Mouse (Mus musculus) hindbrain, embryonic 16.5 days (tissue): Measurements from ENCODE around the gene Tgds. TPM values are rescaled to one million over a fixed set of nuclear protein-coding genes. Genes with fewer than 3 reads are reported as not detected.

Experiments
- ATAC-seq: fragments of 200-750 bp; cut with Nextera tagmentation; 2 replicates; pipeline ENCODE4 v1.8.0; 2017; ENCODE audit warnings: moderate TSS enrichment, moderate library complexity
- H3K27ac ChIP-seq: fragments of 300-500 bp; sonication (generic); 2 replicates; pipeline ENCODE4 v1.5.1; 2014; ENCODE audit warnings: low read depth, mild to moderate bottlenecking, control low read depth, low read length, moderate library complexity
- H3K27me3 ChIP-seq: fragments of 300-500 bp; sonication (generic); replicated peaks from 2 replicates; pipeline ENCODE4 v1.6.1; 2014; ENCODE audit warnings: low read length; ENCODE audit not compliant: control insufficient read depth, insufficient read depth
- H3K36me3 ChIP-seq: fragments of 300-500 bp; sonication (generic); 2 replicates; pipeline ENCODE4 v1.6.1; 2014; ENCODE audit warnings: mild to moderate bottlenecking, low read length, moderate library complexity, mixed read lengths; ENCODE audit not compliant: control insufficient read depth, insufficient read depth
- H3K4me1 ChIP-seq: fragments of 300-500 bp; sonication (generic); 2 replicates; pipeline ENCODE4 v1.6.1; 2014; ENCODE audit warnings: low read depth, low read length; ENCODE audit not compliant: control insufficient read depth, insufficient read depth
- H3K4me2 ChIP-seq: fragments of 300-500 bp; sonication (generic); 2 replicates; pipeline ENCODE4 v1.6.1; 2014; ENCODE audit warnings: mild to moderate bottlenecking, low read length, control low read depth, moderate library complexity
- H3K4me3 ChIP-seq: fragments of 300-500 bp; sonication (generic); 2 replicates; pipeline ENCODE4 v1.5.1; 2014; ENCODE audit warnings: mild to moderate bottlenecking, low read length, control low read depth, moderate library complexity
- H3K9ac ChIP-seq: fragments of 300-500 bp; sonication (generic); 2 replicates; pipeline ENCODE4 v1.6.1; 2014; ENCODE audit warnings: low read depth, mild to moderate bottlenecking, control low read depth, low read length, moderate library complexity
- H3K9me3 ChIP-seq: fragments of 300-500 bp; sonication (generic); 2 replicates; pipeline ENCODE4 v1.6.1; 2014; ENCODE audit warnings: mild to moderate bottlenecking, low read length, moderate library complexity; ENCODE audit not compliant: control insufficient read depth
- whole genome bisulfite sequencing: fragments of 180-500 bp; shearing (Covaris S2); extraction: QIAGEN DNeasy Blood & Tissue Kit; methylation state at CpG from one replicate; pipeline ENCODE4 v1.1.7; 2014; 5-methylcytosine and 5-hydroxymethylcytosine counted together
- polyA plus RNA-seq: library from polyadenylated mRNA; unstranded; fragments of >200 nt; fragmentation: Nextera tagmentation; extraction: Ambion mirVana; gene quantifications from 2 replicates; pipeline ENCODE4 v1.2.1, GENCODE M21; 2015

Tgds gene
- polyA plus RNA-seq, 1 experiment from 2014 or later, result 15.3 TPM

- H3K4me3 ChIP-seq, result no peak overlapping the region
- H3K4me2 ChIP-seq, result no peak overlapping the region
- no peak overlapping the region for H3K27ac ChIP-seq
- H3K36me3 ChIP-seq, result peaks cover 6% of the 10 kb centered on the region; the same call in 1 of the 2 replicates
- no peaks in the 10 kb centered on the region for H3K4me1 ChIP-seq
- no peaks in the 10 kb centered on the region for H3K27me3 ChIP-seq
- ATAC-seq, result no peak
- WGBS, result 96% methylated on average over 13 of the region's 13 CpGs
- no peak overlapping the region for H3K9ac ChIP-seq
- no peaks in the 10 kb centered on the region for H3K9me3 ChIP-seq
These were observed 15.5 kb upstream of the Tgds start for GRCm38 (mm10) chr14:118148046-118148445.

GRCm38 (mm10) chr14:118142283-118142682 is 9.7 kb upstream of the Tgds start:
- no peak overlapping the region for H3K4me2 ChIP-seq
- H3K4me3 ChIP-seq, result no peak overlapping the region
- H3K27me3 ChIP-seq, result no peaks in the 10 kb centered on the region
- no peak for ATAC-seq
- H3K9me3 ChIP-seq, result no peaks in the 10 kb centered on the region
- WGBS, result 94% methylated on average over 5 of the region's 5 CpGs
- H3K27ac ChIP-seq, result no peak overlapping the region
- peaks cover 14% of the 10 kb centered on the region for H3K36me3 ChIP-seq
- no peak overlapping the region for H3K9ac ChIP-seq
- peaks cover 8% of the 10 kb centered on the region for H3K4me1 ChIP-seq

GRCm38 (mm10) chr14:118137487-118137886 is 4.9 kb upstream of the Tgds start:
- Histone ChIP-seq H3K36me3 (peaks cover 14% of the 10 kb centered on the region), H3K9ac (peak overlapping the region; percentile 83), H3K4me3 (peak overlapping the region; percentile 69), H3K4me1 (peaks cover 15% of the 10 kb centered on the region), H3K9me3 (no peaks in the 10 kb centered on the region), H3K27me3 (no peaks in the 10 kb centered on the region), H3K4me2 (peak overlapping the region; percentile 93), H3K27ac (peak overlapping the region; percentile 68)
- under 1% methylated on average over 13 of the region's 13 CpGs for WGBS
- ATAC-seq, result peak; percentile 13

- H3K27me3 ChIP-seq, result no peaks in the 10 kb centered on the region
- ATAC-seq, result peak; percentile 97
These were observed 4.3 kb upstream of the Tgds start, which contains the start of gene Gpr180 for GRCm38 (mm10) chr14:118136744-118137452. Gene Gpr180, plus strand, starts transcription at chr14:118137158.

GRCm38 (mm10) chr14:118131931-118132641 is 469 bp downstream of the Tgds start:
- H3K4me1 ChIP-seq, result peaks cover 14% of the 10 kb centered on the region
- H3K9ac ChIP-seq, result peak overlapping the region; percentile 77
- H3K27ac ChIP-seq, result peak overlapping the region; percentile 74
- 11% methylated on average over 21 of the region's 21 CpGs for WGBS
- no peaks in the 10 kb centered on the region for H3K9me3 ChIP-seq
- H3K4me2 ChIP-seq, result peak overlapping the region; percentile 87
- H3K36me3 ChIP-seq, result peaks cover 9% of the 10 kb centered on the region; the same call in 1 of the 2 replicates
- peak overlapping the region; percentile 73 for H3K4me3 ChIP-seq
- H3K27me3 ChIP-seq, result no peaks in the 10 kb centered on the region
- ATAC-seq, result peak; percentile 43

More at GRCm38 (mm10) chr14:118136744-118137452, 4.3 kb upstream of the Tgds start, which contains the start of gene Gpr180:
- Histone ChIP-seq H3K4me1 (peaks cover 16% of the 10 kb centered on the region), H3K9ac (peak within 1 kb of the TSS; percentile 83), H3K4me3 (peak within 1 kb of the TSS; percentile 69), H3K9me3 (no peaks in the 10 kb centered on the region), H3K36me3 (peaks cover 11% of the 10 kb centered on the region), H3K4me2 (peak within 1 kb of the TSS; percentile 93), H3K27ac (peak within 1 kb of the TSS; percentile 69)
- under 1% methylated on average over 62 of the region's 77 CpGs for WGBS

- peaks cover 9% of the 10 kb centered on the region for H3K36me3 ChIP-seq
- no peak for ATAC-seq
- peak overlapping the region; percentile 87 for H3K4me2 ChIP-seq
- peak overlapping the region; percentile 77 for H3K9ac ChIP-seq
- no peaks in the 10 kb centered on the region for H3K27me3 ChIP-seq
- peak overlapping the region; percentile 73 for H3K4me3 ChIP-seq
- H3K4me1 ChIP-seq, result peaks cover 13% of the 10 kb centered on the region
- WGBS, result 81% methylated on average over 7 of the region's 7 CpGs
- H3K9me3 ChIP-seq, result no peaks in the 10 kb centered on the region
- no peak overlapping the region for H3K27ac ChIP-seq
These were observed 1.1 kb downstream of the Tgds start for GRCm38 (mm10) chr14:118131472-118131871.

- H3K36me3 ChIP-seq, result peaks cover 13% of the 10 kb centered on the region
- no peak overlapping the region for H3K4me3 ChIP-seq
- no peak overlapping the region for H3K27ac ChIP-seq
- H3K27me3 ChIP-seq, result no peaks in the 10 kb centered on the region
- peaks cover under 1% of the 10 kb centered on the region for H3K4me1 ChIP-seq
- H3K9me3 ChIP-seq, result no peaks in the 10 kb centered on the region
- ATAC-seq, result no peak
- 91% methylated on average over 5 of the region's 5 CpGs for WGBS
- no peak overlapping the region for H3K4me2 ChIP-seq
- no peak overlapping the region for H3K9ac ChIP-seq
These were observed 6.3 kb downstream of the Tgds start for GRCm38 (mm10) chr14:118126301-118126700.

- ATAC-seq, result no peak
- 90% methylated on average over 4 of the region's 4 CpGs for WGBS
- H3K36me3 ChIP-seq, result peaks cover 24% of the 10 kb centered on the region
These were observed 7.8 kb downstream of the Tgds start for GRCm38 (mm10) chr14:118124771-118125170.

GRCm38 (mm10) chr14:118124129-118124528 is 8.4 kb downstream of the Tgds start:
- H3K4me2 ChIP-seq, result no peak overlapping the region
- no peaks in the 10 kb centered on the region for H3K4me1 ChIP-seq
- ATAC-seq, result no peak
- no peaks in the 10 kb centered on the region for H3K9me3 ChIP-seq
- no peaks in the 10 kb centered on the region for H3K27me3 ChIP-seq
- no peak overlapping the region for H3K4me3 ChIP-seq
- H3K9ac ChIP-seq, result no peak overlapping the region
- H3K36me3 ChIP-seq, result peaks cover 21% of the 10 kb centered on the region
- WGBS, result 83% methylated on average over 5 of the region's 5 CpGs
- H3K27ac ChIP-seq, result no peak overlapping the region

More at GRCm38 (mm10) chr14:118124771-118125170, 7.8 kb downstream of the Tgds start:
- Histone ChIP-seq H3K9me3 (no peaks in the 10 kb centered on the region), H3K4me3 (no peak overlapping the region), H3K27me3 (no peaks in the 10 kb centered on the region), H3K9ac (no peak overlapping the region), H3K27ac (no peak overlapping the region), H3K4me1 (no peaks in the 10 kb centered on the region), H3K4me2 (no peak overlapping the region)
